Mouse (Mus musculus) small intestine, adult 2 months (tissue): ENCODE measurements around the gene Trap1.

Source experiments
- CTCF ChIP-seq: fragments of 200-500 bp; IDR thresholded peaks from 2 replicates; pipeline ENCODE4 v1.5.1; 2012; ENCODE audit warnings: low read depth, mild to moderate bottlenecking, control low read depth, inconsistent platforms, low read length, moderate library complexity, mixed read lengths; ENCODE audit not compliant: insufficient replicate concordance, insufficient read length; ENCODE audit errors: extremely low read depth
- POLR2A ChIP-seq: fragments of 200-500 bp; IDR thresholded peaks from 2 replicates; pipeline ENCODE4 v1.6.1; 2012; ENCODE audit warnings: low read depth, mild to moderate bottlenecking, control low read depth, inconsistent platforms, low read length, moderate library complexity

DNA sequence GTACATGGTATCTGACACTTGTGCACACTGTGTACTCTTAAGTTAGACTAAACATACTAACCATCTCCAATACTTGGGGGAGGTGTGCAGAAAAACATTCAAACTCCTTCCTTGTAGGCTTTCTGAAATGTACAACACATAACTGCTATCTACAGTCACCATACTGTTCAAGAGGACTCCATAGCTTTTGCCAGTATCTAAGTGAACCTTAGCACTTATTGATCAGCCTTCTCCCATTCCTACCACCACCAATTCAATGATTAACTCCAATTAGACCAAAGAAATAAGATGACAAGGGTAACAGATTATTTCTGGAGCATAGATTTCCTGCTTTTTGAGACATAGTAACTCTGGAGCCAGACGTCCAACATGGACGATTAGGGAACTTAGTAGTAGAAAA, 22.7 kb upstream of the Trap1 start:
- no peak for TF ChIP-seq CTCF
- TF ChIP-seq POLR2A: no peak
